Mouse (Mus musculus) liver, adult 2 months (tissue): ENCODE results near the gene Trim33. TPM values are rescaled to one million over a fixed set of nuclear protein-coding genes. Genes with fewer than 3 reads are reported as not detected.

Source experiments
- DNase-seq: peaks from one replicate; pipeline ENCODE4 v3.0.0-alpha.2; 2011; ENCODE audit warnings: low read depth, low spot score; ENCODE audit errors: extremely low read depth
- H3K27ac ChIP-seq: fragments of 200-500 bp; replicated peaks from 2 replicates; pipeline ENCODE4 v1.5.1; 2012; ENCODE audit warnings: low read depth, mild to moderate bottlenecking, control low read depth, inconsistent platforms, low read length; ENCODE audit not compliant: insufficient read depth
- H3K27me3 ChIP-seq: fragments of 200-500 bp; 2 replicates; pipeline ENCODE4 v1.6.1; 2012; ENCODE audit warnings: mild to moderate bottlenecking, moderate library complexity, low read length, inconsistent platforms; ENCODE audit not compliant: control insufficient read depth, insufficient read depth
- H3K36me3 ChIP-seq: fragments of 200-500 bp; 2 replicates; pipeline ENCODE4 v1.6.1; 2012; ENCODE audit warnings: low read length, inconsistent platforms; ENCODE audit not compliant: control insufficient read depth, insufficient read depth
- H3K4me1 ChIP-seq: fragments of 200-500 bp; 2 replicates; pipeline ENCODE4 v1.6.1; 2011; ENCODE audit warnings: low read length; ENCODE audit not compliant: control insufficient read depth, insufficient read depth
- H3K4me3 ChIP-seq: fragments of 200-500 bp; 2 replicates; pipeline ENCODE4 v1.5.1; 2011; ENCODE audit warnings: low read depth, mild to moderate bottlenecking, control low read depth, low read length, moderate library complexity; ENCODE audit not compliant: insufficient read depth
- H3K79me2 ChIP-seq: fragments of 200-500 bp; 2 replicates; pipeline ENCODE4 v1.6.1; 2012; ENCODE audit warnings: inconsistent platforms, mild to moderate bottlenecking, low read length, moderate library complexity; ENCODE audit not compliant: control insufficient read depth, insufficient read depth
- H3K9ac ChIP-seq: fragments of 200-500 bp; 2 replicates; pipeline ENCODE4 v1.6.1; 2012; ENCODE audit warnings: low read depth, mild to moderate bottlenecking, control low read depth, inconsistent platforms, low read length
- CTCF ChIP-seq: fragments of 200-500 bp; IDR thresholded peaks from 2 replicates; pipeline ENCODE4 v1.5.1; 2011; ENCODE audit warnings: low read depth, low read length, control low read depth
- POLR2A ChIP-seq: fragments of 200-500 bp; IDR thresholded peaks from 2 replicates; pipeline ENCODE4 v1.6.1; 2011; ENCODE audit warnings: low read length, control low read depth; ENCODE audit not compliant: insufficient read depth; ENCODE audit errors: extremely low read depth
- WGBS: fragments of 180-500 bp; shearing (Covaris S2); methylation state at CpG from one replicate; pipeline ENCODE4 v1.1.7; 2018; 5-methylcytosine and 5-hydroxymethylcytosine counted together
- polyA plus RNA-seq: library from polyadenylated mRNA; depleted of rRNA; stranded (reverse); fragments of >200 nt; gene quantifications from 2 replicates; pipeline ENCODE4 v1.2.3, GENCODE M21; 2012; rRNA removed
- total RNA-seq: library from RNA; depleted of rRNA; stranded (reverse); fragments of >200 nt; gene quantifications from 2 replicates; pipeline ENCODE4 v1.2.3, GENCODE M21; 2014; rRNA removed

Gene Trim33
- 12.5 and 13.4 TPM in 2 replicates for total RNA-seq
- 3.2 and 4.2 TPM in 2 replicates for polyA plus RNA-seq

DNA sequence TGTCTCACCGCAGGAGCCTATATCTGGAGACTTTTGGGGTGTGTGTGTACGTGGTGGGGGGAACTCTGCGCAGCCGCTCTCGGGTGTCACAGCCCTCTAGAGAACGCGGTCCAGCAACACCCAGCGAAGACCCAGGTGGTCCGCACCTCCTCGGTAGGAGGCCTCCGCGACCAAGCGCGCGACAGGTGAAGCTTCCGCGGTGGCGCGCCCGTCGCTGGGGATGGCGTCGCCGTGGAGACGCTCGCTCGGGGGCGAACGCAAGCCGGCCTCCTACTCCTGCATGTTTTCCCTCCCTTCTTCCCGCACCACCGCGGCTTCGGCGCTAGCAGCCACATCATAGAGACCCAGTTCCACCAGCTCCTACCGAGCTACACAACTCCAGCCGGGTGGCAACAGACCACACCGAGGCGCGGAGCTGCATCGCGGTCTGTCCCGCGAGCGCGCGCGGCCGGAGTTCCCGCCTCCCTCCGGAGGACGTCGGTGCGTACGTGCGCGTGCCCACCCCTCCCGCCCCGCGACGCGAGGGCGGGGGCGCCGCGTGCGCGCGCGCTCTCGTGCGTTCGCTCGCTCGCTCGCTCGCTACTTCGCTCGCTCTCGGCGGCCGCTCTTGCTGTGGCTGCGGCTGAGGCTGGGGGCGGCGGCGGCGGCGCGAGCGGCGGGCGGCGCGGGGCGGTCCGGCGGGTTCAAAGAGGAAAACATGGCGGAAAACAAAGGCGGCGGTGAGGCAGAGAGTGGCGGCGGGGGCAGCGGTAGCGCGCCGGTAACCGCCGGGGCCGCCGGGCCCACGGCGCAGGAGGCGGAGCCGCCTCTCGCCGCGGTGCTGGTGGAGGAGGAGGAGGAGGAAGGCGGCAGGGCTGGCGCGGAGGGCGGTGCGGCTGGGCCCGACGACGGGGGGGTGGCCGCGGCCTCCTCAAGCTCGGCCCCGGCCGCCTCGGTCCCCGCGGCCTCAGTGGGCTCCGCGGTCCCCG, at the start of gene Trim33:
TSS of gene Trim33 (plus strand) at position 112 of the 968 bp plus-strand sequence.
- peaks cover 7% of the 10 kb centered on the region for H3K4me1 ChIP-seq
- peak within 1 kb of the TSS; percentile 87 for H3K4me3 ChIP-seq
- H3K9ac ChIP-seq = peak within 1 kb of the TSS; percentile 94
- peaks cover 24% of the 10 kb centered on the region for H3K79me2 ChIP-seq
- TF ChIP-seq POLR2A (peak; percentile 70), CTCF (no peak)
- H3K27ac ChIP-seq = peak within 1 kb of the TSS; percentile 70
- no peaks in the 10 kb centered on the region for H3K36me3 ChIP-seq
- H3K27me3 ChIP-seq = no peaks in the 10 kb centered on the region
- peak; percentile 59 for DNase-seq
- under 1% methylated on average over 118 of the region's 136 CpGs for WGBS

DNA sequence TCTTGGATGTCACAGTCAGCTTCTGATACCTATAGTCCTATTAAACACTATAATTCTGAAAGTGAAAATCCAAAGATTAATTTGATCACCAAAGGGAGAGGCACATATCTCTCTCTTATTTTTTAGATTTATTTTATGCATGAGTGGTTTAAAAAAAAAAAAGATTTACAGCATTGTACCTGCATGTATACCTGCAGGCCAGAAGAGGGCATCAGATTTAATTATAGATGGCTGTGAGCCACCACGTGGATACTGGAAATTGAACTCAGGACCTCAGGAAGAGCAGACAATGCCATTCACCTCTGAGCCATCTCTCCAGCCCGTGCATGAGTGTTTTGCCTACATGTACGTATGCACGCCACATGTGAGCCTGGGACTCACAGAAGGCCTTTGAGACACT, 46.7 kb upstream of the Trim33 start:
- 76% methylated on average over 4 of the region's 4 CpGs for WGBS
- no peaks in the 10 kb centered on the region for H3K79me2 ChIP-seq
- no peak for DNase-seq
- no peaks in the 10 kb centered on the region for H3K36me3 ChIP-seq
- H3K4me3 ChIP-seq = no peak overlapping the region
- no peak overlapping the region for H3K27ac ChIP-seq
- no peak overlapping the region for H3K9ac ChIP-seq
- H3K4me1 ChIP-seq = no peaks in the 10 kb centered on the region
- no peak for TF ChIP-seq CTCF
- TF ChIP-seq POLR2A = no peak
- no peaks in the 10 kb centered on the region for H3K27me3 ChIP-seq

DNA sequence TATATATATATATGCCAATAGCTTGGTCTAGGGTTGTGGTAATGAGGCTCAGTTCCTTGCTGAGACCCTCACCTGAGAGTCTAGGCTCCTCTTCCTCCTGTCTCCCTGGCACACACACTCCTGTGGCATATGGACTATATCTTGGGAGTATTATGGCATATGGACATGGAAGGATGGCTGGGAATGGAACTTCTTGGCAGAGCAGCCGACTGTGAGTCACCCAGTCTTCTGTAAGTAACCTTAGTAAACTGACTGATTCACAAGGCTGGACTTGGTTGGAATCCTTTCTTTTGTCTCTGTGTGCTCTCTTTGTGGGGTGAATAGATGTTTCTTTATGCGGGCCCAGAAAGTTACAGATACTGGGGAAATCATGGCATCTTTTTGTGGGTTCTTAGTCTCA, 37.6 kb upstream of the Trim33 start:
- no peak for TF ChIP-seq POLR2A
- no peak for TF ChIP-seq CTCF
- Histone ChIP-seq H3K36me3 (no peaks in the 10 kb centered on the region), H3K9ac (no peak overlapping the region), H3K79me2 (no peaks in the 10 kb centered on the region), H3K4me3 (no peak overlapping the region), H3K27ac (no peak overlapping the region), H3K4me1 (no peaks in the 10 kb centered on the region), H3K27me3 (no peaks in the 10 kb centered on the region)
- no peak for DNase-seq
- whole genome bisulfite sequencing = 94% methylated on average over 2 of the region's 2 CpGs

DNA sequence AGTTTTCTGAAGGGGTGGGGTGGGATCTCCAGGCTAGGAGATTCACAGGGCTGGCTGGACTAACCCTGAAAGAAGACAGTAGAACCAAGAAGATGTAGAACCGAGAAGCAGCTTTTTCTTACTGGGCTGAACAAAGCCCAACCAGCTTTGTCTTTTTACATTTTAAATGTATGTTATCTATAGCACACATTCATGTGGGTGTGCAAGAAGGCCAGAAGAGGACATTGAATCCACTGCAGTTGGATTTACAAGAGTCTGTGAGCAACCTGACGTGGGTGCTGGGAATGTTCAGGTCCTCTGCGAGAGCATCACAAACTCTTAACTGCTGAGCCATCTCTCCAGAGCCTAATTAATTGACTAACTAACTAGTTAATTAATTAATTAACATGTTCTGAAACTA, 36.9 kb upstream of the Trim33 start:
- H3K79me2 ChIP-seq = no peaks in the 10 kb centered on the region
- no peaks in the 10 kb centered on the region for H3K36me3 ChIP-seq
- no peak overlapping the region for H3K4me3 ChIP-seq
- no peaks in the 10 kb centered on the region for H3K4me1 ChIP-seq
- no peak overlapping the region for H3K9ac ChIP-seq
- H3K27ac ChIP-seq = no peak overlapping the region
- H3K27me3 ChIP-seq = no peaks in the 10 kb centered on the region
- WGBS = 94% methylated on average over 3 of the region's 3 CpGs
- TF ChIP-seq POLR2A (no peak), CTCF (no peak)
- DNase-seq = no peak

DNA sequence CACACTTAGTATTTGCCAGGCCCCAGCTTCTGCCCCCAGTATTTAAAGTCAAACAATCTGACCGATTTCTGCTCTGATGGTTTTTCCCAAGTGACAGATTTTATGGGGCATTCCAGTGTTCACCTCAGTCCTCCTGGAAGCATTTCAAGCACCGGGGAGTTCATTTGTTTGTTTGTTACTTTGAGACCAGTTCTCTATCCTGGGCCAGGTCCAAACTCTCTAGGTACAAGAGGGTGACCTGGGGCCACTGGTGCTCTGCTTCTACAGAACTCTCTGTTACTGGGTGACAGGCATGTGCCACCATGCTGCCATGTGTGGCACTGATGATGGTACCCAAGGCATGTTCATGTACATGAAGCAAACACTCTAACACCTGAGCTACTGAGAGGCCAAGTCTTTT, 35.6 kb upstream of the Trim33 start:
- no peaks in the 10 kb centered on the region for H3K36me3 ChIP-seq
- WGBS = 22% methylated on average over 2 of the region's 2 CpGs
- peak; percentile 72 for DNase-seq

More for the DNA sequence above, 35.6 kb upstream of the Trim33 start:
- TF ChIP-seq CTCF (no peak), POLR2A (no peak)
- H3K27ac ChIP-seq = no peak overlapping the region
- no peak overlapping the region for H3K9ac ChIP-seq
- H3K79me2 ChIP-seq = no peaks in the 10 kb centered on the region
- H3K4me1 ChIP-seq = no peaks in the 10 kb centered on the region
- H3K27me3 ChIP-seq = no peaks in the 10 kb centered on the region
- no peak overlapping the region for H3K4me3 ChIP-seq
